Mouse (Mus musculus) neural tube, embryonic 13.5 days (tissue): ENCODE measurements at regions not wholly inside any gene's neighbourhood (a gene's known extent, or its start where the extent isn't known, plus 50 kb on each side); places are given as distances from the start of the nearest gene placed in this dataset.
A peak's percentile ranks its signal among the peaks of the same experiment; 100 is the strongest.

Experiments used
- ATAC-seq: fragments of 200-750 bp; cut with Nextera tagmentation; 2 replicates; pipeline ENCODE4 v1.8.0; 2017; ENCODE audit warnings: low read depth, mild to moderate bottlenecking, moderate TSS enrichment, moderate library complexity
- H3K27ac ChIP-seq: fragments of 300-500 bp; sonication (generic); replicated peaks from 2 replicates; pipeline ENCODE4 v1.5.1; 2015; ENCODE audit warnings: moderate library complexity, mild to moderate bottlenecking, inconsistent platforms
- H3K27me3 ChIP-seq: fragments of 300-500 bp; sonication (generic); 2 replicates; pipeline ENCODE4 v1.6.1; 2015; ENCODE audit warnings: mild to moderate bottlenecking, inconsistent platforms
- H3K36me3 ChIP-seq: fragments of 300-500 bp; sonication (generic); 2 replicates; pipeline ENCODE4 v1.6.1; 2015; ENCODE audit warnings: mild to moderate bottlenecking, inconsistent platforms
- H3K4me1 ChIP-seq: fragments of 300-500 bp; sonication (generic); replicated peaks from 2 replicates; pipeline ENCODE4 v1.6.1; 2015; ENCODE audit warnings: inconsistent platforms
- H3K4me2 ChIP-seq: fragments of 300-500 bp; sonication (generic); 2 replicates; pipeline ENCODE4 v1.6.1; 2015; ENCODE audit warnings: inconsistent platforms, mild to moderate bottlenecking, moderate library complexity
- H3K4me3 ChIP-seq: fragments of 300-500 bp; sonication (generic); 2 replicates; pipeline ENCODE4 v1.5.1; 2015; ENCODE audit warnings: mild to moderate bottlenecking, inconsistent platforms
- H3K9ac ChIP-seq: fragments of 300-500 bp; sonication (generic); 2 replicates; pipeline ENCODE4 v1.6.1; 2015; ENCODE audit warnings: moderate library complexity, mild to moderate bottlenecking, inconsistent platforms
- H3K9me3 ChIP-seq: fragments of 300-500 bp; sonication (generic); 2 replicates; pipeline ENCODE4 v1.6.1; 2016; ENCODE audit warnings: inconsistent platforms
- WGBS: fragments of 180-500 bp; shearing (Covaris S2); methylation state at CpG from one replicate; pipeline ENCODE4 v1.1.7; 2015; 5-methylcytosine and 5-hydroxymethylcytosine counted together

DNA sequence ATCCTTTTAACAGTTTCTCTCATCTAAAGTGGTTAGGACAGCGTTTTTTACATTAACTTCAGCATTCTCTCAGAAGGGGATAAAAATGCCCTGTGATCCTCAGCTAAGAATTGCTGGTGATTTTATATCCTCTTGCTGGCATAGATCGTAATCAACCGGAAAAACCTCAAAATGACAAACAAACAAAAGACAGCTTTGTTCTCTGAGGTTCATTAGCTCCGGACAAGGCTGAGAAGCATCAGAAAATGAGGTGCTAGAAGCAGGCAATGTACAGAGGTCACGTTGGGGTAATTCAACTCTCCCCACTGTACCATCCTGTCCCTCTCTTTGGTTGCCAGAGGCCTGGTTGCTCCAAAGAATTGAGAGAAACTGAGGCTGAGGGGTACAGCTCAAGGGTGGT, 120.0 kb upstream of the Astn2 start:
- Histone ChIP-seq H3K27ac (no peak overlapping the region), H3K36me3 (no peaks in the 10 kb centered on the region), H3K27me3 (no peaks in the 10 kb centered on the region), H3K9me3 (no peaks in the 10 kb centered on the region), H3K4me1 (peaks cover 12% of the 10 kb centered on the region; the same call in 1 of the 2 replicates), H3K4me2 (no peak overlapping the region), H3K4me3 (no peak overlapping the region), H3K9ac (no peak overlapping the region)
- 64% methylated on average over 5 of the region's 5 CpGs for WGBS
- ATAC-seq, result no peak

DNA sequence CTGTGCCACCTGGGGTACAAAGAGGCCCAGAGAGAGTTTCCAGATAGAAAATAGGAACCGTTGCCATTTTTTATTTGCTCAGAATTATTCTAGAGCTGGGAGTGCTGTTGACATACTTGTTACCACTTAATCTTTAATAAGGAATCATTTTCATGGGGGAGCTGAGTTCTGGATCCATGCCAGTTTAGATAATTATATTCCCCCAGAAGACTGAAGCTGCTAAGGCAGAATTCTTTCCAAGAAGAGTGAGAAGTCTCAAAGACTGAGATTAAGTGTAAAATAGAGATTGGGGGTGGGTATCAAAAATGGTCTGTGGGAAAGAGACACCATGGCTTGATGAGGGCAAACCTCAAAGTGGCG, 119.5 kb upstream of the Astn2 start:
- no peaks in the 10 kb centered on the region for H3K27me3 ChIP-seq
- ATAC-seq, result no peak; the same call in 1 of the 2 replicates
- WGBS, result 68% methylated on average over 2 of the region's 2 CpGs

DNA sequence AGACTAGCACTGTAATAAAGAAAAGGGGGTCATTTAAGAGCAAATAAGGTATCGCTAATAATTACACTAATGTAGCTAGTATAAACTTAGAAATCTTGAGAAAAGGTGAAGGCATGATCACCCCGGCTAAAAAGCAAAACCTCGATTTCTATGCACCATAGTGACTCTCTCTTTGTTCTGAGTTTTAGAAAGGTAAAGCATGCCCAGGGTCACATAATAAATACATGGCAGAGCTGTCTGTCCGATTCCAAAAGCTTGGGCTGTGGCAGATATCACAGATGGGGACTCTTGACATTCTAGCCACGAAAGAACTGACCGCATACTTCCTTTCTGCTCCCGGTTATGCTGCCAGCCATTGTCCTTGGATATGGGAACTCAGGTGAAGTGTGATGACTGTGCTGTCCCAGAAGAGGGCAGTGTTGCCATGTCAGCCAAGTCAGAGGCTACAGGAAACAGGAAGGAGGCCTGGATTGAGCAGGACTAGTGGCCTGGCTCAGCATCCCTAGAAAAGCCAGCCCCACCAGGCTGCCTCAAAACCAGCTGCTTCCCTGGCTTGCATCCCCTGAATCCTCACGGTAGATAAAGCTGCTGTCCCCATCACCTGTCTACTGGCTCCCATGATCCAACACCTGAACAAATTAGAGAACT, 119.0 kb upstream of the Astn2 start:
- H3K4me1 ChIP-seq, result peaks cover 12% of the 10 kb centered on the region; the same call in 1 of the 2 replicates
- no peaks in the 10 kb centered on the region for H3K9me3 ChIP-seq
- H3K36me3 ChIP-seq, result no peaks in the 10 kb centered on the region
- no peak overlapping the region for H3K4me3 ChIP-seq
- WGBS, result 40% methylated on average over 8 of the region's 8 CpGs
- H3K27me3 ChIP-seq, result no peaks in the 10 kb centered on the region
- H3K9ac ChIP-seq, result no peak overlapping the region
- H3K27ac ChIP-seq, result peak overlapping the region; percentile 49
- H3K4me2 ChIP-seq, result no peak overlapping the region
- ATAC-seq, result peak; percentile 81

More for the DNA sequence above, 119.5 kb upstream of the Astn2 start:
- H3K36me3 ChIP-seq, result no peaks in the 10 kb centered on the region
- H3K27ac ChIP-seq, result peak overlapping the region; percentile 49
- peaks cover 12% of the 10 kb centered on the region; the same call in 1 of the 2 replicates for H3K4me1 ChIP-seq
- no peak overlapping the region for H3K4me2 ChIP-seq
- no peak overlapping the region for H3K9ac ChIP-seq
- no peak overlapping the region for H3K4me3 ChIP-seq
- no peaks in the 10 kb centered on the region for H3K9me3 ChIP-seq

DNA sequence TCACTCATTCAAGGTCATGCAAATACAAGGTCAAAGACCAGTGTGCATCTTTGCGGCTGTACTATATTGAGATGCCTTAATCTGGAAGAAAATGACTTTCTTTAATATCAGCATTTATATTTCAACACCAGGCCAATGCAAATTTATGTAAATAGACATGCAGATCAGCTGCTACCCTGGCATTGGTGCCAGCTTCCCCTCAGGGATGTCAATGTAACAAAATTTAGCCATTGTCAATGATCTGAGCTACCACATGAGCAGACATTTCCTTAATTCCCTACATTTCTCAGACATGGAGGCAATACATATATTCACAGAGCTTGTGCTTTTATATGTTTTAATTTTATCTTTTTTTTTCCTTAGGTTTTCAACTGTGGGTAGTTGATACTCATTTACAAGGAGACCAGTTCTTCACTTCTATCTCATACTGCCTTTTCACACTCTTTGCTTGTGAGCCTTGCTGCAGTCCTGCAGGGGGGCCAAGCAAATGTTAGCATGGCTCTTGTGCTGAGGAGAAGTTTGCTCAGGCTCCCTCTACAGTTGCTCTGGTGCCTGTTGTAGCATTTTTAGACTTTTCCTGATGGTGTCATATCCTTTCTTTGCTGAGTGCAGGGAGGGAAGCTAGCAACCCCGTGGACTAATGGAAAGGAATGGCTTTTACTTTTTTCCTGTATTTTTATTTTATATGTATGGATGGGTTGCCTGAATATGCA, 117.8 kb upstream of the Astn2 start:
- Histone ChIP-seq H3K9ac (no peak overlapping the region), H3K4me3 (no peak overlapping the region), H3K9me3 (no peaks in the 10 kb centered on the region), H3K4me1 (peaks cover 12% of the 10 kb centered on the region; the same call in 1 of the 2 replicates), H3K36me3 (no peaks in the 10 kb centered on the region), H3K27ac (no peak overlapping the region), H3K4me2 (no peak overlapping the region), H3K27me3 (no peaks in the 10 kb centered on the region)
- no peak for ATAC-seq
- WGBS, result 78% methylated on average over 2 of the region's 2 CpGs

DNA sequence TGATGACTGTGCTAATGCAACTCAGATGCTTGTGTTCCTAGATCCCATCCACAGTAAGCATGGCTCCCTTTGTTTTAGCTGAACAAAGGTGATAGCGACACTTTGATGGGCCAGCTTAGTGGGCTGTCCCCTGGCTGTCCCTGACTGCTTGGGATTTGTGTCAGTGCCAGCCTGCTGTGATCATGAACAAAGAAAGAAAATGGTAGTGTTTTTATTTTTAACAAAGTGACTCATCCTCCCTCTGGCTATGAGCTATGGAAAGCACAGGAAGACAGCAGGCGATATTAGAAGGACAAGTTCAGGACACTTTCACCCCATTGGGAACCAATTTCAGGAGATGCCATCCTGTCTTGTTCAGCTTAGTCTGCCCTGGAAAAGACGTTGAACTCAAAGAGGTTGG, 116.4 kb upstream of the Astn2 start:
- Histone ChIP-seq H3K9me3 (no peaks in the 10 kb centered on the region), H3K4me2 (no peak overlapping the region), H3K4me1 (peaks cover 12% of the 10 kb centered on the region; the same call in 1 of the 2 replicates), H3K9ac (no peak overlapping the region), H3K27ac (no peak overlapping the region), H3K36me3 (no peaks in the 10 kb centered on the region), H3K4me3 (no peak overlapping the region), H3K27me3 (no peaks in the 10 kb centered on the region)
- WGBS, result 68% methylated on average over 3 of the region's 3 CpGs
- ATAC-seq, result no peak

DNA sequence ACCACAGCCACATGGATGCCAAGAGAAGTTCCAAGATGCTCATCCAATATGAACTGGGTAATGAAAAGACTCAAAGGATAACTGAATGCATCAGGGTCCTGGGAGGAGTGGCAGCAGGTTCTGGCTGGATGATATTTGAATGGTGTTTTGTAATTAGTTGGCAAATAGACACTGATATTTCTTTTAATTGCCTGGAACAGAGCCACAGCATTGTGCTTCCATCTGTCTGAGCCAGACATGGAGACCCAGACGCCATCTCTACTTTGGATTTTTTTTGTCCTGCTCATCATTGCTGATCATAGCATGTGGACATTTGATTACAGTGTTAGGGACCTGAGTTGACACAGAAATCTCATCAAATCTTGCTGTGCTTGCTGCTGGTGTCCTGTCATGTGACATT, 111.4 kb upstream of the Astn2 start:
- Histone ChIP-seq H3K9ac (no peak overlapping the region), H3K27ac (0 out of 2 replicates have a peak overlapping the region, but pooled peaks have one; percentile 30), H3K9me3 (no peaks in the 10 kb centered on the region), H3K4me3 (no peak overlapping the region), H3K4me1 (no peaks in the 10 kb centered on the region), H3K27me3 (no peaks in the 10 kb centered on the region), H3K36me3 (no peaks in the 10 kb centered on the region), H3K4me2 (no peak overlapping the region)
- WGBS, result 71% methylated on average over 1 of the region's 1 CpGs
- ATAC-seq, result peak; percentile 47

DNA sequence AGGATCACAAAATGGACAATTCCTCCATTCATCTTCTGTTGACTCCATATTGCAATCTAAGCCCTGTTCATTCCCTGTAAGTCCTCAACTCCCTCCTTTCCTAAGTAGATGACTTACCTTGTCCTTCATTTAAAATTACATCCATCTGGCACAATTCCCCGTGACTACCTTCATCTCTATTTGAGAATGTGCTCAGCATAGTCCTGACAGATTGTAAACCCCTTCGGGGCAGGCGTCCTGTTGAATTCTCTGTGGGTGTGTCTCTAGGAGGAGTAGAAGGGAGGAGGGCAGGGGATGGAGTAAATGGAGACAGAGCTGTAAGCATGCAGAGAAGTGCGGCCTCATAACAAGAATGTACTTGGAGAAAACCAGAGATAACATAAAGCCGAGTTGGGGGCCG, 79.1 kb upstream of the Astn2 start:
- 80% methylated on average over 6 of the region's 6 CpGs for WGBS
- Histone ChIP-seq H3K36me3 (no peaks in the 10 kb centered on the region), H3K9me3 (no peaks in the 10 kb centered on the region; the same call in 1 of the 2 replicates), H3K4me2 (no peak overlapping the region), H3K27me3 (no peaks in the 10 kb centered on the region), H3K9ac (no peak overlapping the region), H3K27ac (0 out of 2 replicates have a peak overlapping the region, but pooled peaks have one; percentile 23), H3K4me3 (no peak overlapping the region), H3K4me1 (peaks cover 7% of the 10 kb centered on the region)
- ATAC-seq, result no peak

DNA sequence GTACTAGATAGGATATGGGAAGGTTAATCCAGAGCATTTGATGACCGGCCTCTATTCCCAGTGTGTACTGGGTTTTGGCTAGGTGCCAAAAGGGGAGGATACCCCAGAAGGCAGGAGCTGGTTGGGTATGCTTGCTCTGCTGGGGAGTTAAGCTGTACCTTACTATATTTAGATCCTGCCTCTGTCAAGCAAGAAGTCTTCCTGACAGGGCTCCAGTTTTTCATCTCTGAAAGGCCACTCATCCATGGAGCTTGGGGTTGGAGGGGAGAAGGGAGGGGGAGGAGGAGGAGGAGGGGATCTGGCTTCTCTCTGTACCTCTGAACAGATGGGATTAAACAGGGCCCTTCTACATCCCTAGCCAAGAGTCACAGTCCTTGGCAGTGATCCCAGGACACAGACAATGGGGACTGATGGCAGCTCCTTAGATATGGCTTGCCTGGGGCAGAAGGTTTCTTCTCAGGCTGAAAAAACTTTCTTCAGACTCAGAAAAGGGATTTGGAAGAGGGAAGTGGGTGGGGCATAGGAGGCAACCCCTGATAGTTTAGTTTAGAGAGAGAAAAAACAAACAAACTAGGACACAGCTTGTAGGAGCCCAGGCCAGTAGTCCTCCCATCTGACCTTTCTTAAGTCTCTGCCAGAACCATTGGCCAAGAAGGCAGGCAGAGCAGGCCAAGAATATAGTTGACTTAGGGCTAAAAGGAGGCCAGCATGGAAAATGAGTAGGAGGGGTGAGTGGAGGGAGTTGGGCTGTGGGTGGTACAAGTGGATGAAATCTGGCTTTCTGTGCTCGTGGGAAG, 78.3 kb upstream of the Astn2 start:
- H3K4me1 ChIP-seq, result peaks cover 10% of the 10 kb centered on the region
- no peaks in the 10 kb centered on the region for H3K27me3 ChIP-seq
- 59% methylated on average over 2 of the region's 2 CpGs for WGBS
- peak; percentile 96 for ATAC-seq
- H3K9me3 ChIP-seq, result no peaks in the 10 kb centered on the region; the same call in 1 of the 2 replicates
- no peak overlapping the region for H3K9ac ChIP-seq
- no peaks in the 10 kb centered on the region for H3K36me3 ChIP-seq
- 0 out of 2 replicates have a peak overlapping the region, but pooled peaks have one; percentile 39 for H3K27ac ChIP-seq
- H3K4me3 ChIP-seq, result no peak overlapping the region
- H3K4me2 ChIP-seq, result no peak overlapping the region

DNA sequence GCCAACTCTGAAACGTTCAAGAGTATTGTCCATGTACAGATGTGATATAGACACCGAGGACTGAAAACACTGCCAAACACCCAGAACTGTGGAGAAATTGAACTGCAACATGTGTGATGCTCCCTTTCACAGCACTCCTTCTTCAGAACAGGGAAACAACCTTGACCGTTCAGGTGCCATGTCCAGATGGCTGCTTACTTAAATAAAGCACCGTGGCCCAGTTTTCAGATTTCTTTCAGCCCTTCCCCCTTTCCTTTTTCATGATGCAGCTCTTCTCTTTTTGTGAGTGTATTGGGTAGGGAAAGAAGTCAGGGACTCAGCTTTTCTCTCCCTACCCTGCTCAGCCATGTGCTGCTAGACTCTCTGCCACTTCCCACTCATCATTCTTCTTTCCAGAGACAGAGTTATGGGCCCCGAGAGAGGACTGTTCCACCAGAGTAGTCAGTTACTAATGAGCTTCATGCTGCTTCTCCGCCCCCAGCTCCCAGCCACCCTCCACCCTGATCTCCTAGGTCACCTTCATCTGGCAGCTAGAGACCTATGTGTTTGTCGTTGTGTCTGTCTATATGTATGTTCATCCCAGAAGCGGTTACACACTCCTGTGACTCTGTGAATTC, 74.3 kb upstream of the Astn2 start:
- Histone ChIP-seq H3K9ac (no peak overlapping the region), H3K27ac (0 out of 2 replicates have a peak overlapping the region, but pooled peaks have one; percentile 6), H3K4me3 (no peak overlapping the region), H3K36me3 (no peaks in the 10 kb centered on the region), H3K4me1 (peaks cover 10% of the 10 kb centered on the region), H3K4me2 (no peak overlapping the region), H3K27me3 (no peaks in the 10 kb centered on the region), H3K9me3 (no peaks in the 10 kb centered on the region; the same call in 1 of the 2 replicates)
- peak; percentile 68 for ATAC-seq
- 62% methylated on average over 8 of the region's 8 CpGs for WGBS
